Mouse (Mus musculus): ENCODE measurements around the gene Aff3.

Aff3 gene

GRCm38 (mm10) chr1:38664777-38665176, at the start of gene Aff3:
Gene Aff3 (minus strand): TSS chr1:38664955.
- DNase-seq, result peak in 1 of 2 experiments; percentile 1

GRCm38 (mm10) chr1:38700646-38701045, 35.9 kb upstream of the Aff3 start:
- no peak for DNase-seq

GRCm38 (mm10) chr1:38699244-38699643, 34.5 kb upstream of the Aff3 start:
- no peak for DNase-seq

- no peak for DNase-seq
Observed at GRCm38 (mm10) chr1:38695812-38696681, 31.3 kb upstream of the Aff3 start.

- no peak for DNase-seq
Observed at GRCm38 (mm10) chr1:38695089-38695811, 30.5 kb upstream of the Aff3 start.

GRCm38 (mm10) chr1:38694142-38694541, 29.4 kb upstream of the Aff3 start:
- no peak for DNase-seq

GRCm38 (mm10) chr1:38690471-38690870, 25.7 kb upstream of the Aff3 start:
- no peak for DNase-seq

GRCm38 (mm10) chr1:38688216-38688615, 23.5 kb upstream of the Aff3 start:
- no peak for DNase-seq

GRCm38 (mm10) chr1:38685706-38686105, 21.0 kb upstream of the Aff3 start:
- no peak for DNase-seq

GRCm38 (mm10) chr1:38683158-38683721, 18.5 kb upstream of the Aff3 start:
- no peak for DNase-seq

GRCm38 (mm10) chr1:38679890-38680289, 15.1 kb upstream of the Aff3 start:
- no peak for DNase-seq

- DNase-seq, result no peak
Observed at GRCm38 (mm10) chr1:38671756-38672155, 7.0 kb upstream of the Aff3 start.

GRCm38 (mm10) chr1:38671019-38671418, 6.3 kb upstream of the Aff3 start:
- no peak for DNase-seq

- DNase-seq, result no peak
Observed at GRCm38 (mm10) chr1:38668327-38668726, 3.6 kb upstream of the Aff3 start.

GRCm38 (mm10) chr1:38667892-38668291, 3.1 kb upstream of the Aff3 start:
- no peak for DNase-seq

- no peak for DNase-seq
Observed at GRCm38 (mm10) chr1:38666766-38667118, 2.0 kb upstream of the Aff3 start.

GRCm38 (mm10) chr1:38666111-38666765, 1.5 kb upstream of the Aff3 start:
- DNase-seq, result peak in 1 of 2 experiments; percentile 9

- DNase-seq, result no peak
Observed at GRCm38 (mm10) chr1:38665611-38666010, 856 bp upstream of the Aff3 start.

GRCm38 (mm10) chr1:38664261-38664660, 494 bp downstream of the Aff3 start:
- DNase-seq, result no peak

GRCm38 (mm10) chr1:38662616-38663193, 2.0 kb downstream of the Aff3 start:
- no peak for DNase-seq

- DNase-seq, result no peak
Observed at GRCm38 (mm10) chr1:38658933-38659553, 5.7 kb downstream of the Aff3 start.

- DNase-seq, result no peak
Observed at GRCm38 (mm10) chr1:38658376-38658775, 6.4 kb downstream of the Aff3 start.
